Mouse (Mus musculus): ENCODE data around the gene Ppp2r3d.

Ppp2r3d gene

GRCm38 (mm10) chr9:124411553-124411952 is 65.1 kb downstream of the Ppp2r3d start:
- no peak for DNase-seq

- no peak for DNase-seq
These were observed 68.1 kb downstream of the Ppp2r3d start for GRCm38 (mm10) chr9:124408564-124408963.
